Mouse (Mus musculus): Measurements from ENCODE around the gene Mrpl53. TPM values are rescaled to one million over a fixed set of nuclear protein-coding genes. Genes with fewer than 3 reads are reported as not detected.

The Mrpl53 gene
- polyA plus RNA-seq, 1 experiment from 2014 or later = 133 TPM

MicroRNA genes within 50 kb of the gene (microRNA counts, 519-probe panel; counts per million panel counts)
- microRNA mmu-miR-3470a+mmu-miR-3470b = not detected

Small RNAs within 50 kb of the gene (microRNA-seq; reads per million reads assigned to microRNA genes)
- gene Mir3470a = not detected

Other genes with a start within 250 kb of the Mrpl53 start
- 20.5 and 22.3 TPM in 2 replicates for gene Sema4f, start 169.3 kb upstream of the Mrpl53 start, polyA plus RNA-seq (2015; fragmentation: Nextera tagmentation; extraction: Ambion mirVana)
- not detected in 2 replicates for gene M1ap, start 162.1 kb upstream of the Mrpl53 start, polyA plus RNA-seq (2015; fragmentation: Nextera tagmentation; extraction: Ambion mirVana)
- 3.6 and 6.1 TPM in 2 replicates for gene Dok1, start 75.6 kb upstream of the Mrpl53 start, polyA plus RNA-seq (2015; fragmentation: Nextera tagmentation; extraction: Ambion mirVana)
- 7.9 and 10.4 TPM in 2 replicates for gene Loxl3, start 74.9 kb upstream of the Mrpl53 start, polyA plus RNA-seq (2015; fragmentation: Nextera tagmentation; extraction: Ambion mirVana)
- 169 and 179 TPM in 2 replicates for gene Aup1, start 54.5 kb upstream of the Mrpl53 start, polyA plus RNA-seq (2015; fragmentation: Nextera tagmentation; extraction: Ambion mirVana)
- 70.1 and 72.8 TPM in 2 replicates for gene Htra2, start 53.8 kb upstream of the Mrpl53 start, polyA plus RNA-seq (2015; fragmentation: Nextera tagmentation; extraction: Ambion mirVana)
- gene Dqx1, start 51.2 kb upstream of the Mrpl53 start, polyA plus RNA-seq (2015; fragmentation: Nextera tagmentation; extraction: Ambion mirVana) = 0.77 and 1.0 TPM in 2 replicates
- 13.3 and 16.1 TPM in 2 replicates for gene Tlx2, start 38.7 kb upstream of the Mrpl53 start, polyA plus RNA-seq (2015; fragmentation: Nextera tagmentation; extraction: Ambion mirVana)
- gene Pcgf1, start 31.2 kb upstream of the Mrpl53 start, polyA plus RNA-seq (2015; fragmentation: Nextera tagmentation; extraction: Ambion mirVana) = 55.2 and 55.4 TPM in 2 replicates
- gene Lbx2, start 22.7 kb upstream of the Mrpl53 start, polyA plus RNA-seq (2015; fragmentation: Nextera tagmentation; extraction: Ambion mirVana) = not detected in 2 replicates
- 3.2 and 4.9 TPM in 2 replicates for gene Ccdc142, start 7.4 kb upstream of the Mrpl53 start, polyA plus RNA-seq (2015; fragmentation: Nextera tagmentation; extraction: Ambion mirVana)
- 4.5 and 5.2 TPM in 2 replicates for gene Gm42688, start 7.4 kb upstream of the Mrpl53 start, polyA plus RNA-seq (2015; fragmentation: Nextera tagmentation; extraction: Ambion mirVana)
- gene Mogs, start 6.5 kb downstream of the Mrpl53 start, polyA plus RNA-seq (2015; fragmentation: Nextera tagmentation; extraction: Ambion mirVana) = 26.8 and 29.1 TPM in 2 replicates
- 202 and 228 TPM in 2 replicates for gene Wbp1, start 12.5 kb downstream of the Mrpl53 start, polyA plus RNA-seq (2015; fragmentation: Nextera tagmentation; extraction: Ambion mirVana)
- gene Ino80b, start 16.4 kb downstream of the Mrpl53 start, polyA plus RNA-seq (2015; fragmentation: Nextera tagmentation; extraction: Ambion mirVana) = 11.4 and 13.0 TPM in 2 replicates
- gene Rtkn, start 26.4 kb downstream of the Mrpl53 start, polyA plus RNA-seq (2015; fragmentation: Nextera tagmentation; extraction: Ambion mirVana) = 18.9 and 20.7 TPM in 2 replicates
- 14.9 and 16.0 TPM in 2 replicates for gene Wdr54, start 47.4 kb downstream of the Mrpl53 start, polyA plus RNA-seq (2015; fragmentation: Nextera tagmentation; extraction: Ambion mirVana)
- gene 1700003E16Rik, start 47.4 kb downstream of the Mrpl53 start, polyA plus RNA-seq (2015; fragmentation: Nextera tagmentation; extraction: Ambion mirVana) = 2.1 and 3.3 TPM in 2 replicates
- 165 and 176 TPM in 2 replicates for gene Dctn1, start 56.9 kb downstream of the Mrpl53 start, polyA plus RNA-seq (2015; fragmentation: Nextera tagmentation; extraction: Ambion mirVana)
- 0.17 and 0.56 TPM in 2 replicates for gene Slc4a5, start 110.8 kb downstream of the Mrpl53 start, polyA plus RNA-seq (2015; fragmentation: Nextera tagmentation; extraction: Ambion mirVana)
- 27.6 and 27.8 TPM in 2 replicates for gene Mthfd2, start 216.9 kb downstream of the Mrpl53 start, polyA plus RNA-seq (2015; fragmentation: Nextera tagmentation; extraction: Ambion mirVana)
- 29.2 and 32.8 TPM in 2 replicates for gene Mob1a, start 217.0 kb downstream of the Mrpl53 start, polyA plus RNA-seq (2015; fragmentation: Nextera tagmentation; extraction: Ambion mirVana)
- gene Bola3, start 240.1 kb downstream of the Mrpl53 start, polyA plus RNA-seq (2015; fragmentation: Nextera tagmentation; extraction: Ambion mirVana) = 68.5 and 70.4 TPM in 2 replicates